Mouse (Mus musculus) heart, embryonic 10.5 days (tissue): ENCODE measurements around the gene Rnf135. TPM values are rescaled to one million over a fixed set of nuclear protein-coding genes. Genes with fewer than 3 reads are reported as not detected.
A peak's percentile ranks its signal among the peaks of the same experiment; 100 is the strongest.
"Not testable (repeated sequence)": the region's sequence is repeated elsewhere in the genome, so short reads cannot be mapped to it uniquely, and the experiment has no call there.

Experiments used
- DNase-seq: peaks from one replicate; pipeline ENCODE4 v3.0.0-alpha.2; 2017; ENCODE audit warnings: low spot score
- H3K27ac ChIP-seq: fragments of 300-500 bp; sonication (generic); 2 replicates; pipeline ENCODE4 v1.5.1; 2016; ENCODE audit warnings: mild to moderate bottlenecking
- H3K27me3 ChIP-seq: fragments of 300-500 bp; sonication (generic); 2 replicates; pipeline ENCODE4 v1.6.1; 2016; ENCODE audit warnings: mild to moderate bottlenecking; ENCODE audit not compliant: poor library complexity, insufficient read depth, severe bottlenecking
- H3K36me3 ChIP-seq: fragments of 300-500 bp; sonication (generic); 2 replicates; pipeline ENCODE4 v1.6.1; 2016; ENCODE audit warnings: mild to moderate bottlenecking, moderate library complexity
- H3K4me1 ChIP-seq: fragments of 300-500 bp; sonication (generic); 2 replicates; pipeline ENCODE4 v1.6.1; 2016; ENCODE audit warnings: mild to moderate bottlenecking
- H3K4me3 ChIP-seq: fragments of 300-500 bp; sonication (generic); 2 replicates; pipeline ENCODE4 v1.5.1; 2016; ENCODE audit warnings: mild to moderate bottlenecking, moderate library complexity
- H3K9me3 ChIP-seq: fragments of 300-500 bp; sonication (generic); 2 replicates; pipeline ENCODE4 v1.6.1; 2016; ENCODE audit warnings: mild to moderate bottlenecking, moderate library complexity
- WGBS: fragments of 180-500 bp; shearing (Covaris S2); methylation state at CpG from one replicate; pipeline ENCODE4 v1.1.7; 2016; 5-methylcytosine and 5-hydroxymethylcytosine counted together
- polyA plus RNA-seq: library from polyadenylated mRNA; unstranded; fragments of >200 nt; fragmentation: Nextera tagmentation; extraction: Ambion mirVana; gene quantifications from 2 replicates; pipeline ENCODE4 v1.2.1, GENCODE M21; 2016

Gene Rnf135
- polyA plus RNA-seq, 1 experiment from 2014 or later: 8.8 TPM

GRCm38 (mm10) chr11:80168611-80169249, 14.9 kb upstream of the Rnf135 start:
- DNase-seq: no peak
- no peak overlapping the region for H3K4me3 ChIP-seq
- no peaks in the 10 kb centered on the region for H3K36me3 ChIP-seq
- H3K27me3 ChIP-seq: no peaks in the 10 kb centered on the region
- WGBS: 79% methylated on average over 4 of the region's 4 CpGs
- no peaks in the 10 kb centered on the region for H3K9me3 ChIP-seq
- H3K4me1 ChIP-seq: no peaks in the 10 kb centered on the region
- H3K27ac ChIP-seq: no peak overlapping the region

- H3K4me1 ChIP-seq: no peaks in the 10 kb centered on the region
- WGBS: 88% methylated on average over 3 of the region's 3 CpGs
Measured at GRCm38 (mm10) chr11:80169629-80170028, 14.0 kb upstream of the Rnf135 start.

GRCm38 (mm10) chr11:80170351-80170750, 13.3 kb upstream of the Rnf135 start:
- peaks cover under 1% of the 10 kb centered on the region for H3K4me1 ChIP-seq
- H3K27me3 ChIP-seq: no peaks in the 10 kb centered on the region
- H3K9me3 ChIP-seq: no peaks in the 10 kb centered on the region
- 58% methylated on average over 5 of the region's 5 CpGs for WGBS
- no peak for DNase-seq
- no peaks in the 10 kb centered on the region for H3K36me3 ChIP-seq
- H3K4me3 ChIP-seq: no peak overlapping the region
- H3K27ac ChIP-seq: no peak overlapping the region

More at GRCm38 (mm10) chr11:80169629-80170028, 14.0 kb upstream of the Rnf135 start:
- H3K36me3 ChIP-seq: no peaks in the 10 kb centered on the region
- H3K9me3 ChIP-seq: no peaks in the 10 kb centered on the region
- DNase-seq: no peak
- no peaks in the 10 kb centered on the region for H3K27me3 ChIP-seq
- H3K4me3 ChIP-seq: no peak overlapping the region
- no peak overlapping the region for H3K27ac ChIP-seq

- Histone ChIP-seq H3K9me3 (no peaks in the 10 kb centered on the region), H3K4me1 (peaks cover 8% of the 10 kb centered on the region), H3K27ac (no peak overlapping the region), H3K36me3 (no peaks in the 10 kb centered on the region), H3K4me3 (no peak overlapping the region), H3K27me3 (no peaks in the 10 kb centered on the region)
- 80% methylated on average over 4 of the region's 4 CpGs for WGBS
- no peak for DNase-seq
Measured at GRCm38 (mm10) chr11:80171884-80172283, 11.8 kb upstream of the Rnf135 start.

- H3K4me3 ChIP-seq: no peak overlapping the region
- no peak for DNase-seq
- H3K27me3 ChIP-seq: no peaks in the 10 kb centered on the region
- no peaks in the 10 kb centered on the region for H3K9me3 ChIP-seq
- WGBS: 79% methylated on average over 11 of the region's 11 CpGs
- H3K27ac ChIP-seq: no peak overlapping the region
- peaks cover 17% of the 10 kb centered on the region for H3K4me1 ChIP-seq
- H3K36me3 ChIP-seq: no peaks in the 10 kb centered on the region
Measured at GRCm38 (mm10) chr11:80173963-80174670, 9.5 kb upstream of the Rnf135 start.

GRCm38 (mm10) chr11:80176911-80177895, 6.4 kb upstream of the Rnf135 start:
- Histone ChIP-seq H3K4me1 (peaks cover 17% of the 10 kb centered on the region), H3K27me3 (no peaks in the 10 kb centered on the region), H3K36me3 (no peaks in the 10 kb centered on the region), H3K27ac (peak overlapping the region; percentile 69; the same call in 1 of the 2 replicates), H3K9me3 (no peaks in the 10 kb centered on the region), H3K4me3 (no peak overlapping the region)
- WGBS: 67% methylated on average over 11 of the region's 11 CpGs
- no peak for DNase-seq

- H3K9me3 ChIP-seq: no peaks in the 10 kb centered on the region
- WGBS: 85% methylated on average over 8 of the region's 8 CpGs
- no peak overlapping the region for H3K4me3 ChIP-seq
- H3K4me1 ChIP-seq: peaks cover 17% of the 10 kb centered on the region
- no peak overlapping the region for H3K27ac ChIP-seq
- no peaks in the 10 kb centered on the region for H3K36me3 ChIP-seq
- H3K27me3 ChIP-seq: no peaks in the 10 kb centered on the region
- no peak for DNase-seq
Measured at GRCm38 (mm10) chr11:80178316-80178715, 5.3 kb upstream of the Rnf135 start.

GRCm38 (mm10) chr11:80181021-80181749, 2.5 kb upstream of the Rnf135 start:
- 70% methylated on average over 5 of the region's 5 CpGs for WGBS
- no peak for DNase-seq
- Histone ChIP-seq H3K4me1 (peaks cover 14% of the 10 kb centered on the region), H3K36me3 (no peaks in the 10 kb centered on the region), H3K9me3 (no peaks in the 10 kb centered on the region), H3K27me3 (no peaks in the 10 kb centered on the region), H3K4me3 (no peak overlapping the region), H3K27ac (no peak overlapping the region)

- Histone ChIP-seq H3K4me3 (peak overlapping the region; percentile 85), H3K27ac (peak overlapping the region; percentile 96)
- DNase-seq, H3K4me1 ChIP-seq, H3K27me3 ChIP-seq, H3K36me3 ChIP-seq, H3K9me3 ChIP-seq: not testable (repeated sequence)
- 41% methylated on average over 12 of the region's 12 CpGs for WGBS
Measured at GRCm38 (mm10) chr11:80183054-80183704, 472 bp upstream of the Rnf135 start.

GRCm38 (mm10) chr11:80184531-80185071, 950 bp downstream of the Rnf135 start:
- no peak for DNase-seq

GRCm38 (mm10) chr11:80185441-80185976, 1.9 kb downstream of the Rnf135 start:
- H3K9me3 ChIP-seq, H3K4me3 ChIP-seq, H3K4me1 ChIP-seq, DNase-seq, H3K36me3 ChIP-seq, H3K27me3 ChIP-seq, H3K27ac ChIP-seq: not testable (repeated sequence)
- WGBS: 67% methylated on average over 5 of the region's 5 CpGs

More at GRCm38 (mm10) chr11:80184531-80185071, 950 bp downstream of the Rnf135 start:
- Histone ChIP-seq H3K4me1 (0 out of 2 replicates have a peak, but pooled peaks cover 3% of the 10 kb centered on the region), H3K27me3 (no peaks in the 10 kb centered on the region), H3K4me3 (peak overlapping the region; percentile 85), H3K27ac (peak overlapping the region; percentile 96), H3K9me3 (no peaks in the 10 kb centered on the region), H3K36me3 (no peaks in the 10 kb centered on the region)
- WGBS: 89% methylated on average over 6 of the region's 6 CpGs
